Mouse (Mus musculus): Measurements from ENCODE around the gene Apc2. TPM values are rescaled to one million over a fixed set of nuclear protein-coding genes. Genes with fewer than 3 reads are reported as not detected.

Apc2 gene
- polyA plus RNA-seq, 1 experiment = 52.2 TPM

DNA sequence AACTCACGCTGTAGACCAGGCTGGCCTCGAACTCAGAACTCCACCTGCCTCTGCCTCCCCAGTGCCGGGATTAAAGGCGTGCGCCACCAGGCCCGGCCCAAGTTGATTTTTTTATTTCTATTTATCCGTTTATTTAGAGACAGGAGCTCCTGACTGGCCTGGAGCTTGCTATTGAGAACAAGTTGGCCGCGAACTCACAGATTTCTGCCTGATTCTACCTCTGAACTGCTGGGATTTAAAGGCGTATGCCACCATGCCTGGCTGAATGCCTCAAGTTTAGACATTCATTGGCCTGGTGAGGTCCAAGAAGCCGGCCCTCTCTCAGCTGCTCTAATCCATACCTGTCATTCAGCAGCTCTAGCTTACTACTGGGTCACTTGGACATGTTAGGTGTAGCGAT, 33.6 kb upstream of the Apc2 start:
- no peak for DNase-seq (ENCODE audit: extremely low spot score in 1 of 2, low spot score in 1 of 2)

DNA sequence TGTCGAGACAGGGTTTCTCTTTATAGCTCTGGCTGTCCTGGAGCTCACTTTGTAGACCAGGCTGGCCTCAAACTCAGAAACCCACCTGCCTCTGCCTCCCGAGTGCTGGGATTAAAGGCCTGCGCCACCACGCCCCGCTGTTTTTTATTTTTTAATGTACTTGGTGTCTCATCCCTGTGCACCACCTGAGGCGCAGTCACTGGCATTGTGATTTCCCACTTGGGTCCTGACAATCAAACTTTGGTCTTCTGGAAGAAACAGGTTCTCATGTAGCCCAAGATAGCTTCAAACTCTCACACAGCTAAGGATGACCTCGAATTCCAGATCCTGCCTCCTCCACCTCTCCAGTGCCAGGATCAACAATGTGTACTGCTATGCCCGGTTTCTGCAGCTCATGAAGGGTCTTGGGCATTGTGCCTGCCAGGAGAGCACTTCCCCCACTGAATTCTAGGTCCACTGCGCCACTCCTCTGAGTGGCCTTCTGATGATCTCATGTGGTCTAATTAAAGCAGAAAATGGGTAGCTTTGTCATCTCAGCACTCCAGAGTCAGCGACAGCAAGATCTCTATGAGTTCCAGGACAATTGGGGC, 32.9 kb upstream of the Apc2 start:
- DNase-seq (ENCODE audit: extremely low spot score in 1 of 2, low spot score in 1 of 2) = no peak

DNA sequence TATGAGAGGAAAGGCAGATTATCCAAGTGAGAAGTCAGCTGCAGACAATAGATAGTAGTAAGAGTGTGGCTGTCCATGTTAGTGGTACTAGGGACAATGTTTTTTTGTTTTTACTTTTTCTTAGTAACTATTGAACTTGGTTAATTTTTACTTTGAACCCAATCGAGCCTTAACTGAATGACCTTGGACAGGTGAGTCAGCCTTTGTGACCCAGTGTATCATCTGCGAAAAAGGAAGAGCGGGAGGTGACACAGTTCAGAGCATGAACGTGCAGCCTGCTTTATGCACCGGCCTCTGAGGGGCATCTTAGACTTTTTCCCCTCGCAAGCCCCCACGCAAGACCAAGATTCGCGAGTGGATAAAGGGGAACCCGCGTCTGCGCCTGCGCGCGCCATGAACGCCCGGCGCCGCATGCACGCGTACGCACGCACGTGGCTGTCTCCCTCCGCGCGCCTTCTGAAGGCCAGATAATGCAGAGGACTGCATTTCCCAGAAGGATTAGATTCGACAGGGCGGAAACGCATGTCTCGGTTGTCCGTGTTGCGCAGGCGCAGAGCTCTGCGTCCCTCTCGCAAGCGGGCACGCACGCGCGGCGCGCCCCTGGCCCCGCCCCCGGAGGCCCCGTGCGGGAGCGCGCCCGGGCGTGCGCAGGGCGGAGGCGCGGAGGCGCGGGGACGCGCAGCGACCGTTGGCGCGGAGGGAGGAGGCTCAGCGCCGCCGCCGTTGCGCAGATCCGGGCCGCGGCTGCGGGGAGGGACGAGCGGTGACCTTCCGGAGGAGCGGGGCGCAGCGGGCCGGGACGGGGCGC, 31.2 kb upstream of the Apc2 start:
- DNase-seq (ENCODE audit: extremely low spot score in 1 of 2, low spot score in 1 of 2) = peak; percentile 99

DNA sequence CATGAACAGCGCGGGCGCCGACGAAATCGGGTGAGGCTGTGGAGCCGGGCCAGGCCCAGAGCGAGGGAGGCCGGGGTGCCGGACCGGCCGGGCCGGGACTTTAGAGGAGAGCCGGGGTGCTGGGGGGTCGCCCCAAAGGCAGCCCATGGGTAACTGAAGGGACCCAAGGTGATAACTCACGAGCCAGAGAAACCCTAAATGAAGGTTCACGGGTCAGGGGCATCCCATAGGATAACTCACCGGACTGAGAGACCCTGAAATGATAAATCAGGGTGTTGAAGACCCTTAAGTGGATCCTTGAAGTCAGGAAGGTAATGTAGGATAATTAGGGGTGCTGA, 30.7 kb upstream of the Apc2 start:
- no peak for DNase-seq (ENCODE audit: extremely low spot score in 1 of 2, low spot score in 1 of 2)

DNA sequence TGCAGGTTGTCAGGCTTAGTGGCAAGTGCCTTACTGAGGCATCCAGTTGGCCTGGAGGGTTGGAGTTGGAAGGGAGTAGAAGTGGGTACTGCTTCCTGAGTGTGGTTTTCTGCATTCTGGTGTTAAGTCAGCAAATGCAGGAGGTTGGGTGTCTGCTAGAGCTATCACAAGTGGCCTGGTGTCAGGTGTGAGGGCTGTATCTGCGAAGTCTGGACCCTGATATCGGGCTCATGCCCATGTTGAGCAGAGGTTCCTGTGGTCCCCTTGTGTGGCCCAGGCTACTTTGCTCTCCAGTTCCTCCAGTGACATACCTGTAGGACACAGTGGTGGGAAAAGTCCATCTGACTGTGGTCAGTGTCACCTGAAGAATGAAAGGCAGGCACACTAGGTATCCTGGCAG, 25.7 kb upstream of the Apc2 start:
- no peak for DNase-seq (ENCODE audit: extremely low spot score in 1 of 2, low spot score in 1 of 2)

DNA sequence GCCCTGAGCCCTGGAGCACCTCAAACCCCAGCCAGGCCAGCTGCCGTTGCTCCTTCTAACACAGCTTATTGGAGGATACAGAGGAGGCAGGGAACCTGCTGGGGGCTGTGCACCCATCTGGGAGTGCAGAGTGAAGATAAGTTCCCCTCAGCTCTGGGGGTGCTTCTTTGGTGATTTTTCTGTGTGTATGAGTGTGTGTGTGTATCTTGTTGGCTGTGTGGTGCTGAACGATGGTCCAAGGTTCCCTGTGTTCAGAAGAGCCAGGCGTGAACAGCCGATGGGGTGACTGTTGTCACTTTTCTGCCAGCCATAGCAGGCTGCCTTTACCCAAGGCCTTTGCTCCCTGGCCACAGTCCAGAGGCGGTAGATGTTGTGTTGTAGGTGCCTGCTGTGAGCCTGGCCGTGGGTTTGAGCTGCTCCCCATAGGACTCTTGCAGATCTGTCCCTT, 25.0 kb upstream of the Apc2 start:
- DNase-seq (ENCODE audit: extremely low spot score in 1 of 2, low spot score in 1 of 2) = no peak

DNA sequence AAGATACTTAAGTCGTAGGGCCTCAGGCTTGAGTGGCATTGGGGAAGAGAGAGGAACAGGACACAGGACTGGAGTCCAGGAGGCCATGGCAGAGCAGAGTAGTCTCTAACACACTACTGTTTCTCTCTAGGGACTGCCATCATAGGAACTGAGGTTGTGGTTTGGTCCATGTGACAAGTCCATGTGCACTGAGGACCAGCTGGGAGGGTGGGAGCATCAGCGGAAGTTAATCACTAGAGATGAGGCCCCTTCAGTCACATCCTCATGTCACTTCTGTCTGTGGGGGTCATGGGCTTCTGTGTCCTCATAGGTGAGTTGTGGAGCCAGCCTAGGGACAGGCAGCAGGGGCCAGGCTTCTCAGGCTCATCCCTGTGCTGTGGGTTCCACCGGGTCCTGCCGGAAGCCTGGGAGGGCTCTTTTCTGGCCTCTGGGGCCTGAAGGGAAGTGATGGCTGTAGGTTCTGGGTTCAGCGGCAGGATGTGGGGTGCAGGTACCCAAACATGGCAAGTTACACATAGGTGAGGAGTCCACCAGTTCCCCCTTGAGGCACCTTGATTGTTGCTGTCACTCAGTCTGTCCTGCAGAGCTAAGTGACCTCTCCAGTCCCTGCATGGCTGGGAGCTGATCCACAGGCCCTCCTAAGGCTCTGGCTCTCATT, 24.5 kb upstream of the Apc2 start:
- no peak for DNase-seq (ENCODE audit: extremely low spot score in 1 of 2, low spot score in 1 of 2)

DNA sequence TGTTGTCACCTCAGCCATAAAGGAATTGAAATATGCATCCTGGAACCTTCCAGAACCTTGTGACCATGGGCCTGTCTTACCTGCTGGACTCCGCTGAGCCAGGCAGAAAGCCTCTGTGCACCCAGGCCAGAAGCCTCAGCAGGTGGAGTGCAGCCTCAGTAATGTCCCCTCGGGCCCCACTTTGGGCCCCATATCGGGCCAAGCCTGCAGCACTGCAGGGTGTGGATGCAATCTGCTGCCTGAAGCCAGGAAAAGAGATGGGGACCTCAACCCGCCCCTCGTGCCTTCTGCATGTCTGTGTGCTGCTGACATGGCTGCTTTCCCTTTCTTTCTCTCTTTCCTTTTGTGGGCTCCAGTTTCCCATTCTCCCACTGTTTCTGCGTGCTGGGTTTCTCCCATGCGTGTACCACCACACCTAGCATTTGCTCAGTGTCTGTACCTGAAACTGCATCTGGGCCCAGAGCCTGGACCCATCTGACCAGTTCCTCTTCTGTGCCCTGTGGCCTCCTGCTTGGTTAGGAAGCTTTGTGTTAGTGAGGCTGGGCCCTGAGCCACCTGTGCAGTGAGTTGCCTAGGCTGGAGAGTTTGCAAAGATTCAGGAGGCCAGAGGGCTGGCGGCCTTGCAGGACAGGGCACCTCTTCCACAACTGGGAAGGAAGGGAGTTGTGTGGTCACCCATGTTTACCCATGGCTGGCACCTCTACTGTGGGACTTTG, 23.7 kb upstream of the Apc2 start:
- DNase-seq (ENCODE audit: extremely low spot score in 1 of 2, low spot score in 1 of 2) = no peak

DNA sequence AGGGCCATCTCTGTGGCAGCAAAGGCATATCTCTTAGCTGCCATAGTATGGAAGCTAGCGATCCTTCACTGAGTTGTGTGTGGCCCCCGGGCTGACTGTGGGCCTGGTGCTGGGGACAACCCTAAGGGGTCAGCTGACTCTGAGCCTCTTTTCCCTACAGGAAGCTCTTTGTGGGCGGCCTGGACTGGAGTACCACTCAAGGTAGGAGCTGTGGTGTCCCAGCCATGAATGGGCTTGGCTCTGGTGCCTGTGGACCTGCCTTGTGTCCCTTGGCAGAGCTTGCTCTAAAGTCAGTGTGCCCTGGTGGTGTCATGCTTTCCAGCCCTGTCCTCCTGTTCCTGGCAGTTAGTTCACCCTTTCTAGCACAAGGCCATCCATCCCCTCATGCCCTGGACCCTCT, 21.9 kb upstream of the Apc2 start:
- no peak for DNase-seq (ENCODE audit: extremely low spot score in 1 of 2, low spot score in 1 of 2)

DNA sequence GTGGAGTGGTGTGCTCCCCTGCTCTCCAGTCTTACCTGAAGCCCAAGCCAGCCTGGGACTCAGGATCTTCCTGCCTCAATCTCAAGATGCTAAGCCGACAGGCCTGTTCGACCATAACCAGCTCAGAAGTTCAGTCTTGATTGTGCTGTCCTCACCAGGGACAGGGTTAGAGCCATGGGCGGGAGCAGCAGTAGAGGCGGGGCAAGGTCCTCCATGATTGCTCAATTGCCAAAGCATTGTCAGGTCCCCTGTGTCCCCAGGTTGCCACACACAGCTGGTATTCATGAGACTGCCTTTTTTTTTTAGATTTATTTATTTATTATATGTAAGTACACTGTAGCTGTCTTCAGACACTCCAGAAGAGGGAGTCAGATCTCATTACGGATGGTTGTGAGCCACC, 19.5 kb upstream of the Apc2 start:
- no peak for DNase-seq (ENCODE audit: extremely low spot score in 1 of 2, low spot score in 1 of 2)

DNA sequence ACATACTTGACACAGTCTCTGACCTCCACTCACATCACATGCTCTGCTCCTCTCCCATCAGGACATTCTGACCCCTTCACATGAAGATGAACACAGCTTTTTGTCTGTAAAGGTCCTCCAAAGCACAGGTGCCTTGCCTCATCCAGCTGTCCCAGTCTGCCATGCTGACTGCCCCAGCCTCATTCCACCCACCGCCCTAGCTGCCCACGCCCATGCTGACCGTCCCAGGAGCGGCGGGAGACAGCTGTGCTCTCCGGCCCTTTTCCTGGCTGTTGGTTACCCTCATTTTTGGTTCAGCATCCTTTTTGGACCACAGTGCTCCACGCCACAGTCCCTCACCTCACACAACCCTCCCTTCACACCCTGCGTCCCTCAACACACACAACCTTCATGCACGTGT, 17.4 kb upstream of the Apc2 start:
- no peak for DNase-seq (ENCODE audit: extremely low spot score in 1 of 2, low spot score in 1 of 2)

DNA sequence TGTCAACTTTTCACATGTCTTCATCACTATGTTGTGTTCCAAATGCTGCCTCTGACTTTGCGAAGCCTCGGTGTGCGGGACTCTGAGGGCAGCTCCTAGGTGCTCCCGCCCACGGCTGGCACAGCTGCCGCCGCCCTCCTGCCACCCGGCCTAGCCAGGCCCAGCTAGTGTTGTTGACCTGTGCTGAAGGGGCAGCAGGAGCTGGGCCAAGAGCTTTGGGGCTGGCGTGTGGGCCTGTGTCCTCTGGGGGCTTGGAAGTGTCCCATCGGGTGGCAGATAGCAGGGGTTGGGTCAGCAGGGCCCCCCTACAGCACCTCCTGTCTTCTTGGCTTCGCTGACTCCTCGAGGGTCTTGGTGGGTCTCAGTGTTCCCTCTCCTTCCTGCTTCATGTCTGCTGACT, 16.5 kb upstream of the Apc2 start:
- no peak for DNase-seq (ENCODE audit: extremely low spot score in 1 of 2, low spot score in 1 of 2)

DNA sequence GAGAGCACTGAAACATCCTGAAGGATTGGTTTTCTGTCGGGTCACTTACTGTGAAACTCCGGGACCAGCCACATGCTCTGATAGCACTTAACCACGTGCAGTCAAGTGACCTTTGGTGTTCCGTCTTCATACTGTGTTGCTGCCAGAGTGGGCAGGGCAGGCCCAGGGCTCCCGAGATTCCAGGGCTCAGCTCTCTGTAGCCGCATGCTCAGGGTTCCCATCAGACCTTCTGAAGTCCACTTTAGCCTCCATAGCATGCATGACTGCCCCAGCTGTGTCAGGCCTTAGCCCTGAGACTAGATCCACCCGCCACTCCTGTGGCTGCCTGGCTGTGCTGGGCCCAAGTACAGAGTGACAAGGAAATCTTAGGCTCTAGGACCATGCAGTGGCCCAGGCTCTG, 14.5 kb upstream of the Apc2 start:
- no peak for DNase-seq (ENCODE audit: extremely low spot score in 1 of 2, low spot score in 1 of 2)

DNA sequence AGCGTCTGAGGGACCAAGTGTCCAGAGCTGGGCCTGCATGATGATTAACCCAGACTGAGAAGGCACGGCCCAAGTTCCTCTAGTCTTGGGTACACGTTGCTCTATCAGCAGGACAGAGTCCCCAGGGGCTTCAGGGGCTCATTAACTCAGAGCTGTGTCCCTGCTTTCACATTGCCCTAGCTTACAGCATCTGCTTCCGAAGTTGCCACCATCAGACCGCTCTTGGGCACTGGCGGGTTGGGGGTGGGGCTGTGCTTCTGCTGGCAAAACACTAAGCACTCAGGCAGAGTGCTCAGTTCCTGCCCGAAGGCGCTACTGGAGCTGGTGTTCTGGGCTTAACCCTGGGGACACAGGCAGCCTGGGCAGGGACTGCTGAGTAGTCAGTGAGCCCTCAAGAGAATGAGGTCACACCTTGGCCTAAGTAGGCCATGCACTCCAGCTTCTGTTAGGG, 13.8 kb upstream of the Apc2 start:
- no peak for DNase-seq (ENCODE audit: extremely low spot score in 1 of 2, low spot score in 1 of 2)

DNA sequence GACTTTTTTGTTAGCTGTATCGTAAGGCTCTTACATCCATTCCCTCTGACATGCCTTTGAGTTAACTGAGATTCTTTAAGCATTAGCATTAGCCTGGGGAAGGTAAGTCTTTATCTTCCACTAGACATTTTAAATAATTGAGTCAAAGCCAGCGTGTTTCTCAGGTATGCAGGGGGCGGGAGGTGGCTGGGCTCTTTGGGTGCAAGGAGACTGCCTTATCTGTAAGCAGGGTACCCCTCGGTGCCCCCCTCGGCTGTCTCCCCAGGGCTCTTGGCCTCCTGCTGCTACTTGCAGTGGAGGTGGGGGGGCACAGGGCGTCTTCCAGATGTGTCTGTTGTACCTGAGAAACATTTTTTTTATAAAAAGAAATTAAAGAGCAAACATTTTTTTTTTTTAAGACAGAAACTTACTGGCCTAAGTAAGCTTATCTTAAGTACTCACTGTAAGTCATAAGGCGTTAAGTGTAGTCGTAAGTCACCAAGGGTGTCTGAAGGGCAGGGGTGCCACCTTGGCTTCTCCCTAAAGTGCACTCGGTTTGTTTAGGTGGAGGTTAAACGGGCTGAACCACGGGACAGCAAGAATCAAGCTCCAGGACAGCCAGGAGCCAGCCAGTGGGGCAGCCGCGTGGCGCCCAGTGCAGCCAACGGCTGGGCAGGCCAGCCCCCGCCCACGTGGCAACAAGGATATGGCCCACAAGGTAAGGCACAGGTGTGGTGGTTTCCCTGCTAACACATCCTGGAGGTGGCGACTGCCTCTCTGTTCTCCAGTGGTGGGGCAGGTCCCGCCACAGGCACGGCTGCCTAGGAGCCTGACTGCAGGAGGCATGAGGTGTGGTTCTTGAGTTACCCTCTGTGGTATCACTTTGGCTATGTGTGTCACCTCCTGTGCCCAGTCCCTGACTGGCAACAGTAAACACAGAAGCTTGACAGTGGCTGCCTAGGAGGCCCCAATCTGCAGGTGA, 13.0 kb upstream of the Apc2 start:
- no peak for DNase-seq (ENCODE audit: extremely low spot score in 1 of 2, low spot score in 1 of 2)

DNA sequence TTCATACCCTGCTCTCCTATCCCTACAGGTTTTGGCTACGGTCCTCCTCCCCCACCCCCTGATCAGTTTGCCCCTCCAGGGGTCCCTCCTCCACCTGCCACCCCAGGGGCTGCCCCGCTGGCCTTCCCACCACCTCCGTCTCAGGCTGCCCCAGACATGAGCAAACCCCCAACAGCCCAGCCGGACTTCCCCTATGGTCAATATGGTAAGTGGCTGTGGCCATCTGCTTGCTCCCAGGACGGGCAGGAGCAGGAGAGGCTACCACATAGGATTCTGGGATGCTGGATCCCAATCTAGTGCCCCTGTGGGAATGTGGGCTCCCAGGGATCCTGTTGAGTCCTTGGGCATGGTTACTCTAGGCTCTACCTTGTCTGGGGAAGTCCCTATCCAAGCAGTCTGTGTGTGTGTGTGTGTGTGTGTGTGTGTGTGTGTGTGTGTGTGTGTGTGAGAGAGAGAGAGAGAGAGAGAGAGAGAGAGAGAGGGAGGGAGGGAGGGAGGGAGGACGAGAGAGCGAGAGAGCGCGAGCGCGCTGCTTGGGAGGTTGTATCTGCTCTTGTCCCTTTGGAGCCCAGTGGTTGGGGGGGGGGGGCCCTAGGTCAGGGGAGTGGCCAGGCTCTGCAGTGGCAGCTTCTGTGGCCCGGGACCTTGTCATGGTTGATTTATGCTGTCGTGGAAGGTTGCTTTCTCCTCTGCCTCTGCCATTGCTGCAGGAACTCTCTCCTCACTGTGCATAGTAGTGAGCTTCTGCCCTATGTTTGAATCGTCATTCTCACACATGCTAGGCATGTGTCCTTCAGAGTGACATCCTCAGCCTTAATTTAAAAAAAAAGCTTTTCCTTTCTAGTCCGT, 10.3 kb upstream of the Apc2 start:
- no peak for DNase-seq (ENCODE audit: extremely low spot score in 1 of 2, low spot score in 1 of 2)

DNA sequence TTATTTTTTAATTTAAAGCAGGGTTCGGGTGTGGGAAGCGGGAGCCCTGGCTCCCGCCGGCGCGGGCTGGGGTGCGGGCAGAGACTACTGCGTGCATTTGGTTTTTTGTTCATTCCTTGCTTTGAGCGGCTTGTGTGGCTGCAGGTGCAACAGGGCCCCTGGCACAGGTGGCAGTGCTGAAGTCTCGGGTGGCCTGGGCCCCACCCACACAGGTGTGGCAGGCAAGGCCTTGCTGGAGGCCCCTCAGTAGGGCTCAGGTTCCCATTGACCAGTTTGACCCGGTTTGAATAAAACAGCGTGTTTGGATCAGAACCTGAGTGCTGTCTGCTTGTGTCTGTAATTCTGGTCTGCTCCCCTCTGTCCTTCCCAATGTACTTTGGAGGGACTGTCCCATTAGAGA, 7.7 kb upstream of the Apc2 start:
- no peak for DNase-seq (ENCODE audit: extremely low spot score in 1 of 2, low spot score in 1 of 2)

DNA sequence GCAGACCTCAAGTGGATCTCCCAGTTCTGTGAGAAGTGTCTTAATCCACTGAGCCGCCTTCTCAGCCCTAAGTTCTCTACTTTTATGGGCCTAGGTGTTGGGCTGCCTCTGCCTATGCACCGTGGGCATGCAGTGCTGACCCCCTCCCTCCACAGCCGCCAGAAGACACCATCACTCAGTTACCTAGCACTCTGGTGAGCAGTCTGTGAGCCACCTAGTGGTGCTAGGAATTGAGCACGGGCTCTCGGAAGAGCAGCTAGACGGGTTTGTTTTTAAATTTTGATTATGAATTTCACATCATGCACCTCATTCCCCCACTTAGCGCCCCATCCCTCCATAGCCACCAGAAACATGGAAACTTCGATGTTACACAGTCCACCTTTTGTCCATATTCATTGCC, 7.1 kb upstream of the Apc2 start:
- no peak for DNase-seq (ENCODE audit: extremely low spot score in 1 of 2, low spot score in 1 of 2)
